Mouse (Mus musculus): ENCODE measurements around the gene Parva.

- TF ChIP-seq POLR2A (IDR thresholded peaks at IDR 0.05; ENCODE audit: insufficient read depth, low read depth, low read length) (no peak), CTCF (IDR thresholded peaks at IDR 0.05; ENCODE audit: insufficient read depth, low read depth, low read length) (no peak)
These were observed 166.3 kb downstream of the Parva start for GRCm38 (mm10) chr7:112593586-112593985.
